Mouse (Mus musculus): Measurements from ENCODE around the gene Tubgcp6. TPM values are rescaled to one million over a fixed set of nuclear protein-coding genes. Genes with fewer than 3 reads are reported as not detected.

Tubgcp6 gene
- polyA plus RNA-seq (2015; fragmentation: Nextera tagmentation; extraction: Ambion mirVana) = 17.5 and 18.1 TPM in 2 replicates

GRCm38 (mm10) chr15:89122649-89123366, at the start of gene Tubgcp6:
Gene Tubgcp6, minus strand, starts transcription at chr15:89123112.
- H3K9ac ChIP-seq = peak within 1 kb of the TSS; percentile 87
- peak; percentile 87 for ATAC-seq (ENCODE audit: low FRiP score, low read depth)
- H3K4me1 ChIP-seq = peaks cover 46% of the 10 kb centered on the region
- H3K36me3 ChIP-seq = peaks cover 33% of the 10 kb centered on the region
- WGBS = under 1% methylated on average over 47 of the region's 47 CpGs
- H3K27ac ChIP-seq = peak within 1 kb of the TSS; percentile 72; the same call in 1 of the 2 replicates
- no peaks in the 10 kb centered on the region for H3K9me3 ChIP-seq
- no peaks in the 10 kb centered on the region for H3K27me3 ChIP-seq
- peak within 1 kb of the TSS; percentile 88 for H3K4me3 ChIP-seq
- H3K4me2 ChIP-seq (replicated peaks) = peak within 1 kb of the TSS; percentile 96

- H3K27ac ChIP-seq = peak overlapping the region; percentile 70; the same call in 1 of the 2 replicates
- peak overlapping the region; percentile 82 for H3K9ac ChIP-seq
- peaks cover 91% of the 10 kb centered on the region for H3K4me1 ChIP-seq
- ATAC-seq (ENCODE audit: low FRiP score, low read depth) = no peak
- WGBS = 46% methylated on average over 17 of the region's 17 CpGs
- H3K36me3 ChIP-seq = peaks cover 15% of the 10 kb centered on the region
- H3K27me3 ChIP-seq = no peaks in the 10 kb centered on the region
- H3K9me3 ChIP-seq = no peaks in the 10 kb centered on the region
- H3K4me3 ChIP-seq = peak overlapping the region; percentile 60
- H3K4me2 ChIP-seq (replicated peaks) = peak overlapping the region; percentile 100
Observed at GRCm38 (mm10) chr15:89172276-89172935, 49.5 kb upstream of the Tubgcp6 start.

- ATAC-seq (ENCODE audit: low FRiP score, low read depth) = no peak
Observed at GRCm38 (mm10) chr15:89171526-89172051, 48.7 kb upstream of the Tubgcp6 start.

GRCm38 (mm10) chr15:89170102-89170501, 47.2 kb upstream of the Tubgcp6 start:
- peaks cover 38% of the 10 kb centered on the region for H3K36me3 ChIP-seq
- peaks cover 68% of the 10 kb centered on the region for H3K4me1 ChIP-seq
- WGBS = 58% methylated on average over 3 of the region's 3 CpGs
- H3K4me2 ChIP-seq (replicated peaks) = peak overlapping the region; percentile 51
- no peak overlapping the region for H3K9ac ChIP-seq
- no peaks in the 10 kb centered on the region for H3K9me3 ChIP-seq
- no peak for ATAC-seq (ENCODE audit: low FRiP score, low read depth)
- no peaks in the 10 kb centered on the region for H3K27me3 ChIP-seq
- H3K4me3 ChIP-seq = no peak overlapping the region
- peak overlapping the region; percentile 81 for H3K27ac ChIP-seq

More at GRCm38 (mm10) chr15:89171526-89172051, 48.7 kb upstream of the Tubgcp6 start:
- Histone ChIP-seq H3K27me3 (no peaks in the 10 kb centered on the region), H3K27ac (no peak overlapping the region), H3K4me1 (peaks cover 83% of the 10 kb centered on the region), H3K4me3 (no peak overlapping the region), H3K36me3 (peaks cover 23% of the 10 kb centered on the region), H3K9ac (no peak overlapping the region), H3K9me3 (no peaks in the 10 kb centered on the region), H3K4me2 (replicated peaks) (no peak overlapping the region)
- WGBS = 95% methylated on average over 5 of the region's 5 CpGs

GRCm38 (mm10) chr15:89169431-89169830, 46.5 kb upstream of the Tubgcp6 start:
- Histone ChIP-seq H3K4me2 (replicated peaks) (peak overlapping the region; percentile 51), H3K27me3 (no peaks in the 10 kb centered on the region), H3K9me3 (no peaks in the 10 kb centered on the region), H3K36me3 (peaks cover 44% of the 10 kb centered on the region), H3K4me1 (peaks cover 62% of the 10 kb centered on the region), H3K27ac (peak overlapping the region; percentile 81), H3K9ac (peak overlapping the region; percentile 48; the same call in 1 of the 2 replicates), H3K4me3 (peak overlapping the region; percentile 23)
- WGBS = 4% methylated on average over 10 of the region's 10 CpGs
- peak; percentile 86 for ATAC-seq (ENCODE audit: low FRiP score, low read depth)

- WGBS = 50% methylated on average over 10 of the region's 10 CpGs
- Histone ChIP-seq H3K36me3 (peaks cover 49% of the 10 kb centered on the region), H3K9me3 (no peaks in the 10 kb centered on the region), H3K4me1 (peaks cover 56% of the 10 kb centered on the region), H3K4me2 (replicated peaks) (peak overlapping the region; percentile 51), H3K4me3 (peak overlapping the region; percentile 23), H3K27ac (peak overlapping the region; percentile 81), H3K9ac (peak overlapping the region; percentile 48), H3K27me3 (no peaks in the 10 kb centered on the region)
- ATAC-seq (ENCODE audit: low FRiP score, low read depth) = no peak
Observed at GRCm38 (mm10) chr15:89168922-89169321, 46.0 kb upstream of the Tubgcp6 start.

- Histone ChIP-seq H3K9me3 (no peaks in the 10 kb centered on the region), H3K27ac (no peak overlapping the region), H3K4me3 (no peak overlapping the region), H3K9ac (no peak overlapping the region), H3K27me3 (no peaks in the 10 kb centered on the region), H3K36me3 (peaks cover 84% of the 10 kb centered on the region), H3K4me2 (replicated peaks) (no peak overlapping the region), H3K4me1 (peaks cover 25% of the 10 kb centered on the region)
- WGBS = 87% methylated on average over 12 of the region's 12 CpGs
- no peak for ATAC-seq (ENCODE audit: low FRiP score, low read depth)
Observed at GRCm38 (mm10) chr15:89165478-89165877, 42.6 kb upstream of the Tubgcp6 start.

GRCm38 (mm10) chr15:89161397-89161796, 38.5 kb upstream of the Tubgcp6 start:
- no peaks in the 10 kb centered on the region for H3K27me3 ChIP-seq
- ATAC-seq (ENCODE audit: low FRiP score, low read depth) = no peak
- H3K27ac ChIP-seq = no peak overlapping the region
- H3K4me3 ChIP-seq = no peak overlapping the region
- H3K36me3 ChIP-seq = peaks cover 100% of the 10 kb centered on the region
- no peaks in the 10 kb centered on the region for H3K4me1 ChIP-seq
- no peaks in the 10 kb centered on the region for H3K9me3 ChIP-seq
- no peak overlapping the region for H3K4me2 ChIP-seq (replicated peaks)
- H3K9ac ChIP-seq = no peak overlapping the region
- 80% methylated on average over 9 of the region's 9 CpGs for WGBS

- no peak overlapping the region for H3K9ac ChIP-seq
- no peak overlapping the region for H3K4me2 ChIP-seq (replicated peaks)
- no peak overlapping the region for H3K4me3 ChIP-seq
- WGBS = 92% methylated on average over 16 of the region's 16 CpGs
- peaks cover 100% of the 10 kb centered on the region for H3K36me3 ChIP-seq
- no peaks in the 10 kb centered on the region for H3K27me3 ChIP-seq
- no peaks in the 10 kb centered on the region for H3K9me3 ChIP-seq
- no peak overlapping the region for H3K27ac ChIP-seq
- no peak for ATAC-seq (ENCODE audit: low FRiP score, low read depth)
- no peaks in the 10 kb centered on the region for H3K4me1 ChIP-seq
Observed at GRCm38 (mm10) chr15:89158516-89158915, 35.6 kb upstream of the Tubgcp6 start.

- Histone ChIP-seq H3K27me3 (no peaks in the 10 kb centered on the region), H3K4me3 (no peak overlapping the region), H3K9me3 (no peaks in the 10 kb centered on the region), H3K4me1 (no peaks in the 10 kb centered on the region), H3K4me2 (replicated peaks) (no peak overlapping the region), H3K36me3 (peaks cover 94% of the 10 kb centered on the region), H3K27ac (no peak overlapping the region), H3K9ac (no peak overlapping the region)
- WGBS = 70% methylated on average over 7 of the region's 7 CpGs
- ATAC-seq (ENCODE audit: low FRiP score, low read depth) = no peak
Observed at GRCm38 (mm10) chr15:89157954-89158353, 35.0 kb upstream of the Tubgcp6 start.

- H3K4me3 ChIP-seq = no peak overlapping the region
- no peak for ATAC-seq (ENCODE audit: low FRiP score, low read depth)
- H3K9me3 ChIP-seq = no peaks in the 10 kb centered on the region
- peaks cover 38% of the 10 kb centered on the region for H3K36me3 ChIP-seq
- H3K4me2 ChIP-seq (replicated peaks) = no peak overlapping the region
- H3K27me3 ChIP-seq = peaks cover 21% of the 10 kb centered on the region
- H3K9ac ChIP-seq = no peak overlapping the region
- H3K27ac ChIP-seq = no peak overlapping the region
- H3K4me1 ChIP-seq = peaks cover 20% of the 10 kb centered on the region
Observed at GRCm38 (mm10) chr15:89152312-89152711, 29.4 kb upstream of the Tubgcp6 start.

- peaks cover 39% of the 10 kb centered on the region for H3K27me3 ChIP-seq
- no peak overlapping the region for H3K27ac ChIP-seq
- H3K9me3 ChIP-seq = no peaks in the 10 kb centered on the region
- H3K4me1 ChIP-seq = peaks cover 34% of the 10 kb centered on the region
- peaks cover 15% of the 10 kb centered on the region for H3K36me3 ChIP-seq
- H3K9ac ChIP-seq = peak overlapping the region; percentile 73
- peak overlapping the region; percentile 70 for H3K4me3 ChIP-seq
- WGBS = 2% methylated on average over 13 of the region's 13 CpGs
- no peak for ATAC-seq (ENCODE audit: low FRiP score, low read depth)
- peak overlapping the region; percentile 97 for H3K4me2 ChIP-seq (replicated peaks)
Observed at GRCm38 (mm10) chr15:89150041-89150390, 27.1 kb upstream of the Tubgcp6 start.

All from limb, embryonic 13.5 days (tissue).